Mouse (Mus musculus): ENCODE measurements around the gene Nr3c2. TPM values are rescaled to one million over a fixed set of nuclear protein-coding genes. Genes with fewer than 3 reads are reported as not detected.

Gene Nr3c2
- total and polyA plus RNA-seq, 3 experiments: 0.12 to 0.30 TPM; not detected in 1

DNA sequence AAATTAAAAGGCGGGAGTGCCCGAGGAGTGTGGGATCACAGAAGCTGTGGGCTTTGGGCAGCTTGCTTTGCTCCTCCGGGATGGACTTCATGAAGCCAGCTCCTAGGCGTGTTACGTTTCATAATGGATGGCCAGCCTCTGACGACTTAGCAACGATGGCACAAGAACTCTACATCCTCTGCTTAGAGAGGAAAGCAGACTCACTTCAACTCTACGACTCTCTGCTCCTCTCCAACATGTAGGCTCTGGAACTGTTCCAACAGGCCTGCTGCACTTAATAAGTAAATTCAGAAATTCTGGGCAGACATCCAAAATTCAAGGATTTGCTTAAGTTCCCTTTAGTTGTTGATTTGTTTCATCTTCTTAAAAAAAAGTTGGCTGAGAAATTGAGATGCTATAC is 315.4 kb downstream of the Nr3c2 start:
- in situ Hi-C loops (cut with MboI; ENCODE audit: low pct_ligation_motif_present, low pct_unique_long_range_greater_than_20kb, low sequenced_read_pairs) (no loop called here), dilution Hi-C loops (cut with MboI; ENCODE audit: extremely low pct_ligation_motif_present, extremely low pct_unique_long_range_greater_than_20kb, low sequenced_read_pairs) (no loop called here)
- H3K4me2 ChIP-seq (ENCODE audit: insufficient read depth, low read depth, poor library complexity, severe bottlenecking): no peak overlapping the region

DNA sequence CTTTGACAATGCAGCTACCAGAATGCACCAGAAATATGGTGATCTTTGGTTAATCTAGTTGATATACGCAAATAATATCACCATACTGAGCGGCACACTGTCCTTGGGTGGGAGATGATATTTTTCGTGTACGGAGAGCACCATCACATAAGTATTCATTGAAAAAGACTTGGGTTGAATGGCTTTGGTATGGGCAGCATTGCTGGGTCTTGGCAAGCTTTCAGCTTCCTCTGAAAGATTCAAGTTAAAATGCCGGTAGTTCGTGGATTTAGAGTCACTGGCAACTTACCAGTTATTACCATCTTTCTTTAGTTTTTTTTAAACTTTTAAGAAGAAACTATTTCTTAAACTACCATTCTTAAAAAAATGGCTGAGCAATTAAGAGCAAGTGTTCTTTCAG is 315.9 kb downstream of the Nr3c2 start:
- H3K27ac ChIP-seq (ENCODE audit: insufficient read depth, low read depth): no peak overlapping the region
- in situ Hi-C loops (cut with MboI; ENCODE audit: low pct_ligation_motif_present, low pct_unique_long_range_greater_than_20kb, low sequenced_read_pairs): no loop called here
- dilution Hi-C loops (cut with MboI; ENCODE audit: extremely low pct_ligation_motif_present, extremely low pct_unique_long_range_greater_than_20kb, low sequenced_read_pairs): no loop called here

More for the DNA sequence above, 315.4 kb downstream of the Nr3c2 start:
- Histone ChIP-seq H3K9me3 (replicated peaks; ENCODE audit: low read length) (no peaks in the 10 kb centered on the region), H3K79me2 (replicated peaks; ENCODE audit: control insufficient read depth, extremely low read depth, insufficient read depth, poor library complexity, severe bottlenecking) (no peaks in the 10 kb centered on the region), H3K9ac (ENCODE audit: insufficient read depth, low read depth) (no peak overlapping the region), H3K27ac (ENCODE audit: insufficient read depth, low read depth) (no peak overlapping the region), H3K27me3 (replicated peaks) (no peaks in the 10 kb centered on the region), H3K4me3 (replicated peaks in 1 of 3; ENCODE audit: low read depth in 2 of 3, low read length in 2 of 3, poor library complexity in 1 of 3) (no peak overlapping the region), H3K4me1 (ENCODE audit: control insufficient read depth in 1 of 2, insufficient read depth in 2 of 2) (peaks cover under 1 to 7% of the 10 kb centered on the region in 2 experiments; a peak in 3 of 4 replicates), H3K36me3 (replicated peaks in 1 of 2; ENCODE audit: control insufficient read depth in 1 of 2, insufficient read depth in 1 of 2, low read length in 1 of 2) (no peaks in the 10 kb centered on the region)
- TF ChIP-seq IRF4 (IDR thresholded peaks at IDR 0.05; ENCODE audit: low read depth, low read length) (no peak), JUN (IDR thresholded peaks at IDR 0.05; ENCODE audit: insufficient read depth, low read depth, low read length) (no peak), ZNF384 (IDR thresholded peaks at IDR 0.05; ENCODE audit: low read depth, low read length) (no peak), USF1 (IDR thresholded peaks at IDR 0.05; ENCODE audit: low read depth, low read length) (no peak), ETS1 (conservative IDR thresholded peaks at IDR 0.05; ENCODE audit: low read depth, low read length) (no peak), ZC3H11A (IDR thresholded peaks at IDR 0.05; ENCODE audit: low read depth, low read length) (no peak), GABPA (IDR thresholded peaks at IDR 0.05; ENCODE audit: insufficient replicate concordance, low read depth, low read length) (no peak)
- DNase-seq (ENCODE audit: extremely low read depth): no peak

DNA sequence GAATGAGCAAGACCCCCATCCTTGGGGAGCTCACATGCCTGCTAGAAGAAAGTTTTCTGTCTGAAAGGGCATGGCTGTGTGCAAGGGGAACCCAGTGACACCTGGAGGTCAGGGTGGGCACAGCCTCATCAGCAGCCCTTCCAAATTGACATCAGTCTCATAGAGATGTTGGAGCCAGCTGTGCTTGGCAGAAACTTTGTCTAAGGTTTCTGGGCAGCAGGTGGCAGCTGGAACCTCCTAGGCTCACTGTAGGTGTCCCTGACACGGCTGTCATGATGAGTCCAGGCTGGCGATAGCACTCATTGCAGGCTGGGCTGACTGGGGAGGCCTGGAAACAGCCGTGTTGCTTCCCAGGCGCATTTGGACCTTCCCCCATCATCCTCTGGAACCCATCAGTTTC is 323.9 kb downstream of the Nr3c2 start:
- TF ChIP-seq CTCF (conservative IDR thresholded peaks at IDR 0.05 in 1 of 2, IDR thresholded peaks at IDR 0.05 in 1 of 2; ENCODE audit: low read depth in 2 of 2, low read length in 2 of 2): peak in 1 of 2 experiments; percentile 28; a peak in 2 of 4 replicates
- no peak for TF ChIP-seq MXI1 (IDR thresholded peaks at IDR 0.05; ENCODE audit: low read depth, low read length)
- Histone ChIP-seq H3K9me3 (replicated peaks; ENCODE audit: low read length) (no peaks in the 10 kb centered on the region), H3K9ac (ENCODE audit: insufficient read depth, low read depth) (no peak overlapping the region), H3K79me2 (replicated peaks; ENCODE audit: control insufficient read depth, extremely low read depth, insufficient read depth, poor library complexity, severe bottlenecking) (no peaks in the 10 kb centered on the region), H3K27ac (ENCODE audit: insufficient read depth, low read depth) (no peak overlapping the region), H3K27me3 (replicated peaks) (no peaks in the 10 kb centered on the region), H3K4me1 (ENCODE audit: control insufficient read depth in 1 of 2, insufficient read depth in 2 of 2) (no peaks in the 10 kb centered on the region), H3K36me3 (replicated peaks in 1 of 2; ENCODE audit: control insufficient read depth in 1 of 2, insufficient read depth in 1 of 2, low read length in 1 of 2) (no peaks in the 10 kb centered on the region), H3K4me3 (replicated peaks in 1 of 3; ENCODE audit: low read depth in 2 of 3, low read length in 2 of 3, poor library complexity in 1 of 3) (no peak overlapping the region), H3K4me2 (ENCODE audit: insufficient read depth, low read depth, poor library complexity, severe bottlenecking) (no peak overlapping the region)
- in situ Hi-C loops (cut with MboI; ENCODE audit: low pct_ligation_motif_present, low pct_unique_long_range_greater_than_20kb, low sequenced_read_pairs) (no loop called here), dilution Hi-C loops (cut with MboI; ENCODE audit: extremely low pct_ligation_motif_present, extremely low pct_unique_long_range_greater_than_20kb, low sequenced_read_pairs) (no loop called here)
- DNase-seq (ENCODE audit: extremely low read depth): no peak

More for the DNA sequence above, 315.9 kb downstream of the Nr3c2 start:
- Histone ChIP-seq H3K4me1 (ENCODE audit: control insufficient read depth in 1 of 2, insufficient read depth in 2 of 2) (peaks cover 0 to 2% of the 10 kb centered on the region in 2 experiments; a peak in 1 of 4 replicates), H3K36me3 (replicated peaks in 1 of 2; ENCODE audit: control insufficient read depth in 1 of 2, insufficient read depth in 1 of 2, low read length in 1 of 2) (no peaks in the 10 kb centered on the region), H3K9me3 (replicated peaks; ENCODE audit: low read length) (no peaks in the 10 kb centered on the region), H3K27me3 (replicated peaks) (no peaks in the 10 kb centered on the region), H3K4me3 (replicated peaks in 1 of 3; ENCODE audit: low read depth in 2 of 3, low read length in 2 of 3, poor library complexity in 1 of 3) (no peak overlapping the region), H3K4me2 (ENCODE audit: insufficient read depth, low read depth, poor library complexity, severe bottlenecking) (no peak overlapping the region), H3K79me2 (replicated peaks; ENCODE audit: control insufficient read depth, extremely low read depth, insufficient read depth, poor library complexity, severe bottlenecking) (no peaks in the 10 kb centered on the region), H3K9ac (ENCODE audit: insufficient read depth, low read depth) (no peak overlapping the region)
- no peak for TF ChIP-seq CHD2 (IDR thresholded peaks at IDR 0.05; ENCODE audit: low read length)
- TF ChIP-seq ELF1 (IDR thresholded peaks at IDR 0.05; ENCODE audit: low read depth, low read length): no peak
- no peak for TF ChIP-seq KAT2A (IDR thresholded peaks at IDR 0.05; ENCODE audit: insufficient replicate concordance, low read length)
- no peak for TF ChIP-seq NELFE (IDR thresholded peaks at IDR 0.05; ENCODE audit: low read depth, low read length)
- no peak for TF ChIP-seq MEF2A (IDR thresholded peaks at IDR 0.05; ENCODE audit: borderline replicate concordance, low read depth, low read length)
- no peak for TF ChIP-seq ZKSCAN1 (IDR thresholded peaks at IDR 0.05; ENCODE audit: borderline replicate concordance, low read depth, low read length)
- no peak for TF ChIP-seq EP300 (IDR thresholded peaks at IDR 0.05; ENCODE audit: low read length)
- no peak for TF ChIP-seq BHLHE40 (IDR thresholded peaks at IDR 0.05; ENCODE audit: low read depth, low read length)
- no peak for TF ChIP-seq IRF4 (IDR thresholded peaks at IDR 0.05; ENCODE audit: low read depth, low read length)
- no peak for TF ChIP-seq HCFC1 (IDR thresholded peaks at IDR 0.05; ENCODE audit: low read depth, low read length)
- no peak for TF ChIP-seq USF2 (conservative IDR thresholded peaks at IDR 0.05; ENCODE audit: low read depth, low read length)
- TF ChIP-seq ETS1 (conservative IDR thresholded peaks at IDR 0.05; ENCODE audit: low read depth, low read length): no peak
- no peak for TF ChIP-seq RCOR1 (conservative IDR thresholded peaks at IDR 0.05; ENCODE audit: low read depth, low read length)
- TF ChIP-seq CHD1 (IDR thresholded peaks at IDR 0.05; ENCODE audit: low read depth, low read length): no peak
- no peak for TF ChIP-seq POLR2AphosphoS2 (IDR thresholded peaks at IDR 0.05; ENCODE audit: low read depth, low read length)
- no peak for TF ChIP-seq MAZ (IDR thresholded peaks at IDR 0.05; ENCODE audit: low read depth, low read length)
- no peak for TF ChIP-seq TBP (conservative IDR thresholded peaks at IDR 0.05; ENCODE audit: low read depth, low read length)
- DNase-seq (ENCODE audit: extremely low read depth): no peak

Data from CH12.LX (cell line).